Mouse (Mus musculus) MEL (cell line): Measurements from ENCODE around the gene Tubgcp4. TPM values are rescaled to one million over a fixed set of nuclear protein-coding genes. Genes with fewer than 3 reads are reported as not detected.

Experiments used
- DNase-seq: peaks from one replicate; pipeline ENCODE4 v3.0.0; 2011; ENCODE audit warnings: low read depth, low spot score
- H3K27ac ChIP-seq: 2 replicates; pipeline ENCODE4 v1.5.1; 2012; ENCODE audit warnings: low read depth, mild to moderate bottlenecking, control low read depth, low read length, moderate library complexity; ENCODE audit not compliant: control insufficient read depth
- H3K27me3 ChIP-seq, 2 experiments: fragments of 150-350 bp in 1 of 2; sonication (generic) in 1 of 2; 2 replicates each; pipeline ENCODE4 v1.6.1; 2012; ENCODE audit warnings: low read length in 2 of 2, mild to moderate bottlenecking in 2 of 2, improper control_type of control experiment in 1 of 2, moderate library complexity in 1 of 2; ENCODE audit not compliant: insufficient read depth in 2 of 2, control insufficient read depth in 1 of 2
- H3K36me3 ChIP-seq, 2 experiments: 2 replicates each; pipeline ENCODE4 v1.6.1; 2012 to 2014; ENCODE audit warnings: low read length in 2 of 2, improper control_type of control experiment in 1 of 2, inconsistent platforms in 1 of 2, mild to moderate bottlenecking in 1 of 2; ENCODE audit not compliant: insufficient read depth in 2 of 2, control insufficient read depth in 1 of 2
- H3K4me1 ChIP-seq, 2 experiments: fragments of 150-350 bp in 1 of 2; sonication (generic) in 1 of 2; 2 replicates each; pipeline ENCODE4 v1.6.1; 2012; ENCODE audit warnings: low read length in 2 of 2, improper control_type of control experiment in 1 of 2, mild to moderate bottlenecking in 1 of 2; ENCODE audit not compliant: insufficient read depth in 2 of 2, control insufficient read depth in 1 of 2
- H3K4me3 ChIP-seq, 2 experiments: fragments of 150-350 bp in 1 of 2; sonication (generic) in 1 of 2; 2 replicates each; pipeline ENCODE4 v1.5.1; 2012; ENCODE audit warnings: low read depth in 2 of 2, low read length in 2 of 2, mild to moderate bottlenecking in 2 of 2, moderate library complexity in 2 of 2, control low read depth in 1 of 2, improper control_type of control experiment in 1 of 2; ENCODE audit not compliant: control insufficient read depth in 1 of 2, insufficient read depth in 1 of 2
- H3K79me2 ChIP-seq: 2 replicates; pipeline ENCODE4 v1.6.1; 2012; ENCODE audit warnings: mild to moderate bottlenecking, low read length, moderate library complexity; ENCODE audit not compliant: control insufficient read depth, poor library complexity, insufficient read depth
- H3K9ac ChIP-seq: 2 replicates; pipeline ENCODE4 v1.6.1; 2012; ENCODE audit warnings: low read depth, mild to moderate bottlenecking, control low read depth, low read length, moderate library complexity; ENCODE audit not compliant: control insufficient read depth, poor library complexity, severe bottlenecking
- H3K9me3 ChIP-seq: fragments of 150-350 bp; sonication (generic); replicated peaks from 2 replicates; pipeline ENCODE4 v1.6.1; 2012; ENCODE audit warnings: mild to moderate bottlenecking, low read length, improper control_type of control experiment, moderate library complexity; ENCODE audit not compliant: insufficient read depth
- CHD1 ChIP-seq: IDR thresholded peaks from 2 replicates; pipeline ENCODE4 v1.6.1; 2012; ENCODE audit warnings: low read depth, mild to moderate bottlenecking, inconsistent platforms, low read length, improper control_type of control experiment
- CHD2 ChIP-seq: IDR thresholded peaks from 2 replicates; pipeline ENCODE4 v1.6.1; 2011; ENCODE audit warnings: low read length, improper control_type of control experiment
- CTCF ChIP-seq, 3 experiments: IDR thresholded peaks in 2 of 3; conservative IDR thresholded peaks in 1 of 3; 2 replicates each; pipeline ENCODE4 v1.5.1; 2011 to 2012; ENCODE audit warnings: low read length in 3 of 3, low read depth in 2 of 3, mild to moderate bottlenecking in 2 of 3, improper control_type of control experiment in 1 of 3, inconsistent platforms in 1 of 3, mixed read lengths in 1 of 3, moderate library complexity in 1 of 3; ENCODE audit not compliant: control insufficient read depth in 1 of 3, insufficient read depth in 1 of 3, poor library complexity in 1 of 3, severe bottlenecking in 1 of 3
- E2F4 ChIP-seq: IDR thresholded peaks from 2 replicates; pipeline ENCODE4 v1.6.1; 2011; ENCODE audit warnings: low read depth, low read length, improper control_type of control experiment, borderline replicate concordance
- EP300 ChIP-seq, 2 experiments: IDR thresholded peaks; 2 replicates each; pipeline ENCODE4 v1.6.1; 2011; ENCODE audit warnings: improper control_type of control experiment in 2 of 2, low read length in 2 of 2, low read depth in 1 of 2, mild to moderate bottlenecking in 1 of 2
- ETS1 ChIP-seq: IDR thresholded peaks from 2 replicates; pipeline ENCODE4 v1.6.1; 2012; ENCODE audit warnings: low read depth, mild to moderate bottlenecking, inconsistent platforms, low read length, improper control_type of control experiment, moderate library complexity
- GABPA ChIP-seq: IDR thresholded peaks from 2 replicates; pipeline ENCODE4 v1.6.1; 2012; ENCODE audit warnings: low read depth, mild to moderate bottlenecking, inconsistent platforms, low read length, improper control_type of control experiment, moderate library complexity
- GATA1 ChIP-seq: IDR thresholded peaks from 2 replicates; pipeline ENCODE4 v1.6.1; 2011; ENCODE audit warnings: low read depth, low read length, improper control_type of control experiment
- HCFC1 ChIP-seq: IDR thresholded peaks from 2 replicates; pipeline ENCODE4 v1.6.1; 2012; ENCODE audit warnings: low read depth, mild to moderate bottlenecking, inconsistent platforms, low read length, improper control_type of control experiment, moderate library complexity
- KAT2A ChIP-seq: conservative IDR thresholded peaks from 2 replicates; pipeline ENCODE4 v1.6.1; 2012; ENCODE audit warnings: low read depth, low read length, improper control_type of control experiment, inconsistent platforms
- MAFK ChIP-seq: IDR thresholded peaks from 2 replicates; pipeline ENCODE4 v1.6.1; 2011; ENCODE audit warnings: low read depth, mild to moderate bottlenecking, low read length, improper control_type of control experiment, borderline replicate concordance
- MAX ChIP-seq: IDR thresholded peaks from 2 replicates; pipeline ENCODE4 v1.6.1; 2011; ENCODE audit warnings: low read length, improper control_type of control experiment
- MXI1 ChIP-seq: IDR thresholded peaks from 2 replicates; pipeline ENCODE4 v1.6.1; 2011; ENCODE audit warnings: mild to moderate bottlenecking, low read depth, low read length, improper control_type of control experiment
- NELFE ChIP-seq: IDR thresholded peaks from 2 replicates; pipeline ENCODE4 v1.6.1; 2011; ENCODE audit warnings: low read depth, low read length, improper control_type of control experiment
- NRF1 ChIP-seq: IDR thresholded peaks from 2 replicates; pipeline ENCODE4 v1.6.1; 2014; ENCODE audit warnings: low read depth, mild to moderate bottlenecking, inconsistent platforms, low read length, improper control_type of control experiment, moderate library complexity; ENCODE audit not compliant: poor library complexity, insufficient read depth, severe bottlenecking
- POLR2A ChIP-seq, 2 experiments: IDR thresholded peaks; 2 replicates each; pipeline ENCODE4 v1.6.1; 2011 to 2012; ENCODE audit warnings: low read length in 2 of 2, mild to moderate bottlenecking in 2 of 2, control low read depth in 1 of 2, improper control_type of control experiment in 1 of 2, low read depth in 1 of 2, moderate library complexity in 1 of 2; ENCODE audit not compliant: control insufficient read depth in 1 of 2, insufficient read depth in 1 of 2, poor library complexity in 1 of 2
- POLR2AphosphoS2 ChIP-seq: IDR thresholded peaks from 2 replicates; pipeline ENCODE4 v1.6.1; 2011; ENCODE audit warnings: low read length, improper control_type of control experiment
- POLR2AphosphoS5 ChIP-seq: IDR thresholded peaks from 2 replicates; pipeline ENCODE4 v1.6.1; 2012; ENCODE audit warnings: low read depth, borderline replicate concordance, mild to moderate bottlenecking, inconsistent platforms, low read length, moderate library complexity, mixed read lengths
- RAD21 ChIP-seq: IDR thresholded peaks from 2 replicates; pipeline ENCODE4 v1.6.1; 2011; ENCODE audit warnings: mild to moderate bottlenecking, low read depth, low read length, improper control_type of control experiment
- SIN3A ChIP-seq: IDR thresholded peaks from 2 replicates; pipeline ENCODE4 v1.6.1; 2012; ENCODE audit warnings: low read length, improper control_type of control experiment, inconsistent platforms
- USF1 ChIP-seq: IDR thresholded peaks from 2 replicates; pipeline ENCODE4 v1.6.1; 2014; ENCODE audit warnings: low read depth, mild to moderate bottlenecking, inconsistent platforms, low read length, improper control_type of control experiment, moderate library complexity
- ZC3H11A ChIP-seq: IDR thresholded peaks from 2 replicates; pipeline ENCODE4 v1.6.1; 2012; ENCODE audit warnings: low read depth, mild to moderate bottlenecking, inconsistent platforms, low read length, improper control_type of control experiment
- ZKSCAN1 ChIP-seq: IDR thresholded peaks from 2 replicates; pipeline ENCODE4 v1.6.1; 2012; ENCODE audit warnings: low read depth, mild to moderate bottlenecking, inconsistent platforms, low read length, improper control_type of control experiment, moderate library complexity
- ZNF384 ChIP-seq: IDR thresholded peaks from 2 replicates; pipeline ENCODE4 v1.6.1; 2012; ENCODE audit warnings: low read depth, mild to moderate bottlenecking, inconsistent platforms, low read length, improper control_type of control experiment
- polyA plus RNA-seq, 2 experiments: library from polyadenylated mRNA; stranded (reverse) in 1 of 2; unstranded in 1 of 2; fragments of >175 nt in 1 of 2; fragments of >200 nt in 1 of 2; gene quantifications; 2 replicates each; pipeline versions ENCODE4 v1.2.1 to v1.2.4; 2012; ENCODE audit warnings: low replicate concordance in 2 of 2, low read depth in 1 of 2; ENCODE audit not compliant: insufficient read length in 2 of 2, insufficient read depth in 1 of 2, missing spikeins in 1 of 2
- total RNA-seq: library from RNA; depleted of rRNA; stranded (reverse); fragments of 300-350 nt; gene quantifications from 2 replicates; pipeline ENCODE4 v1.2.3, GENCODE M21; 2012

The Tubgcp4 gene
- total and polyA plus RNA-seq, 3 experiments = 31.3 to 38.9 TPM; not detected in 1

DNA sequence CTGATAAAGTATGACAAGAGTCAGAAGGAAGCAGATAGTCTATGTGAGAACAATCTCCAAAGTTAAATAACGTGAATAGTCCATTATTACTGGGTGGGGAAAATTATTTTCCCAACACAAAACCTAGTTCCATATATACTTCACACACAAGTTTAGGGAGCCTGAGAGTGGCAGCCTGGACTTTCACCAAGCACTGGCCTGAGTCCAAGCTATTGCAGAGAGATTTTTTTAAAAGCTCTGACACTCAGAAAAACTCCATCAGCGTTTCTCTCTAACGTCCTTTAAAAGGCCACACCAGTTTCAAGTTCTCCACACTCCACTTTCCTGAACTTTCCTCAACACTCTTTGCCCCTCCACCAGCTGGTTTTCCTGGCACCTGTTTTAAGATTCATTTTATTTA is 44.0 kb downstream of the Tubgcp4 start:
- Histone ChIP-seq H3K4me3 (no peak overlapping the region), H3K27ac (no peak overlapping the region), H3K79me2 (no peaks in the 10 kb centered on the region), H3K27me3 (no peaks in the 10 kb centered on the region), H3K36me3 (no peaks in the 10 kb centered on the region; a peak in 1 of 4 replicates), H3K4me1 (no peaks in the 10 kb centered on the region), H3K9ac (no peak overlapping the region), H3K9me3 (no peaks in the 10 kb centered on the region)
- no peak for DNase-seq
- TF ChIP-seq ETS1 = no peak
- TF ChIP-seq KAT2A = no peak
- no peak for TF ChIP-seq HCFC1
- TF ChIP-seq CHD2 = no peak
- no peak for TF ChIP-seq GATA1
- no peak for TF ChIP-seq E2F4
- TF ChIP-seq CHD1 = no peak
- no peak for TF ChIP-seq MAX

- H3K4me3 ChIP-seq = no peak overlapping the region
- no peaks in the 10 kb centered on the region; a peak in 1 of 4 replicates for H3K36me3 ChIP-seq
- no peaks in the 10 kb centered on the region for H3K79me2 ChIP-seq
- no peak overlapping the region for H3K27ac ChIP-seq
- no peaks in the 10 kb centered on the region for H3K9me3 ChIP-seq
- H3K27me3 ChIP-seq = no peaks in the 10 kb centered on the region
- TF ChIP-seq POLR2A (IDR thresholded peaks at IDR 0.05; ENCODE audit: control insufficient read depth in 1 of 2, insufficient read depth in 1 of 2, low read depth in 1 of 2, low read length in 2 of 2, poor library complexity in 1 of 2) (no peak), NELFE (no peak), CTCF (IDR thresholded peaks at IDR 0.05 in 2 of 3, conservative IDR thresholded peaks at IDR 0.05 in 1 of 3; ENCODE audit: control insufficient read depth in 1 of 3, insufficient read depth in 1 of 3, low read depth in 2 of 3, low read length in 3 of 3, poor library complexity in 1 of 3, severe bottlenecking in 1 of 3) (no peak), ZNF384 (no peak), GABPA (no peak), RAD21 (no peak), ZKSCAN1 (no peak), MXI1 (no peak), MAFK (no peak), ZC3H11A (no peak), POLR2AphosphoS5 (no peak), EP300 (IDR thresholded peaks at IDR 0.05; ENCODE audit: low read depth in 1 of 2, low read length in 2 of 2) (no peak), KAT2A (no peak), POLR2AphosphoS2 (no peak), NRF1 (no peak), SIN3A (no peak), USF1 (no peak)
- no peak for DNase-seq
- no peaks in the 10 kb centered on the region for H3K4me1 ChIP-seq
- H3K9ac ChIP-seq = no peak overlapping the region
These were observed 48.7 kb downstream of the Tubgcp4 start for GRCm38 (mm10) chr2:121219177-121219576.
